Mouse (Mus musculus) heart, postnatal 0 days (tissue): ENCODE data around the gene Sgms1. TPM values are rescaled to one million over a fixed set of nuclear protein-coding genes. Genes with fewer than 3 reads are reported as not detected.

Experiments used
- ATAC-seq: fragments of 200-750 bp; cut with Nextera tagmentation; 2 replicates; pipeline ENCODE4 v1.8.0; 2017; ENCODE audit warnings: low read depth, moderate number of reproducible peaks, moderate library complexity; ENCODE audit not compliant: insufficient read depth
- DNase-seq: peaks from one replicate; pipeline ENCODE4 v3.0.0-alpha.2; 2016; ENCODE audit warnings: low spot score
- H3K27ac ChIP-seq: fragments of 300-500 bp; sonication (generic); 2 replicates; pipeline ENCODE4 v1.5.1; 2014; ENCODE audit warnings: low read depth, mild to moderate bottlenecking
- H3K27me3 ChIP-seq: fragments of 300-500 bp; sonication (generic); 2 replicates; pipeline ENCODE4 v1.6.1; 2014; ENCODE audit warnings: low read length, mixed read lengths; ENCODE audit not compliant: control insufficient read depth, insufficient read depth
- H3K36me3 ChIP-seq: fragments of 300-500 bp; sonication (generic); replicated peaks from 2 replicates; pipeline ENCODE4 v1.6.1; 2014; ENCODE audit warnings: low read length, mixed read lengths; ENCODE audit not compliant: control insufficient read depth, insufficient read depth
- H3K4me1 ChIP-seq: fragments of 300-500 bp; sonication (generic); 2 replicates; pipeline ENCODE4 v1.6.1; 2014; ENCODE audit warnings: antibody characterized with exemption; ENCODE audit not compliant: control insufficient read depth, insufficient read depth
- H3K4me2 ChIP-seq: fragments of 300-500 bp; sonication (generic); 2 replicates; pipeline ENCODE4 v1.6.1; 2014; ENCODE audit warnings: low read depth, mild to moderate bottlenecking, low read length, moderate library complexity
- H3K4me3 ChIP-seq: fragments of 300-500 bp; sonication (generic); 2 replicates; pipeline ENCODE4 v1.5.1; 2014; ENCODE audit warnings: low read depth, low read length
- H3K9ac ChIP-seq: fragments of 300-500 bp; sonication (generic); replicated peaks from 2 replicates; pipeline ENCODE4 v1.6.1; 2014; ENCODE audit warnings: low read depth, low read length, mixed read lengths
- H3K9me3 ChIP-seq: fragments of 300-500 bp; sonication (generic); replicated peaks from 2 replicates; pipeline ENCODE4 v1.6.1; 2016; ENCODE audit warnings: low read length; ENCODE audit not compliant: control insufficient read depth
- CTCF ChIP-seq: IDR thresholded peaks from 2 replicates; pipeline ENCODE4 v1.5.1; 2016; ENCODE audit warnings: antibody characterized with exemption, control low read depth, low read depth
- EP300 ChIP-seq: IDR thresholded peaks from 2 replicates; pipeline ENCODE4 v1.6.1; 2016; ENCODE audit warnings: antibody characterized with exemption, low read depth
- WGBS: fragments of 180-500 bp; shearing (Covaris S2); extraction: QIAGEN DNeasy Blood & Tissue Kit; methylation state at CpG from one replicate; pipeline ENCODE4 v1.1.7; 2014; 5-methylcytosine and 5-hydroxymethylcytosine counted together
- polyA plus RNA-seq: library from polyadenylated mRNA; unstranded; fragments of >200 nt; fragmentation: Nextera tagmentation; extraction: Ambion mirVana; gene quantifications from 2 replicates; pipeline ENCODE4 v1.2.1, GENCODE M21; 2015
- total RNA-seq: library from RNA; depleted of rRNA; stranded (reverse); fragments of >200 nt; gene quantifications from 2 replicates; pipeline ENCODE4 v1.2.3, GENCODE M21; 2014; ENCODE audit warnings: low replicate concordance

Sgms1 gene
- total and polyA plus RNA-seq, 2 experiments from 2014 or later, result 29.4 to 52.0 TPM

GRCm38 (mm10) chr19:32313304-32313703, 76.2 kb downstream of the Sgms1 start:
- TF ChIP-seq EP300 (no peak), CTCF (no peak)
- WGBS, result 91% methylated on average over 4 of the region's 4 CpGs
- DNase-seq (no peak), ATAC-seq (no peak)
- Histone ChIP-seq H3K9ac (no peak overlapping the region), H3K4me2 (no peak overlapping the region), H3K36me3 (no peaks in the 10 kb centered on the region), H3K9me3 (no peaks in the 10 kb centered on the region), H3K4me1 (0 out of 2 replicates have a peak, but pooled peaks cover 4% of the 10 kb centered on the region), H3K27me3 (no peaks in the 10 kb centered on the region), H3K4me3 (no peak overlapping the region), H3K27ac (no peak overlapping the region)

GRCm38 (mm10) chr19:32311762-32312161, 77.8 kb downstream of the Sgms1 start:
- ATAC-seq (no peak), DNase-seq (no peak)
- Histone ChIP-seq H3K4me1 (0 out of 2 replicates have a peak, but pooled peaks cover 4% of the 10 kb centered on the region), H3K4me2 (no peak overlapping the region), H3K4me3 (no peak overlapping the region), H3K36me3 (no peaks in the 10 kb centered on the region), H3K9ac (no peak overlapping the region), H3K27me3 (no peaks in the 10 kb centered on the region), H3K9me3 (no peaks in the 10 kb centered on the region), H3K27ac (no peak overlapping the region)
- WGBS, result 84% methylated on average over 5 of the region's 5 CpGs
- no peak for TF ChIP-seq CTCF
- TF ChIP-seq EP300, result no peak

- TF ChIP-seq EP300, result no peak
- TF ChIP-seq CTCF, result no peak
- no peak overlapping the region for H3K4me3 ChIP-seq
- no peaks in the 10 kb centered on the region for H3K36me3 ChIP-seq
- no peaks in the 10 kb centered on the region for H3K9me3 ChIP-seq
- DNase-seq (no peak), ATAC-seq (no peak)
- no peak overlapping the region for H3K27ac ChIP-seq
- H3K9ac ChIP-seq, result no peak overlapping the region
- WGBS, result 67% methylated on average over 3 of the region's 3 CpGs
- H3K4me2 ChIP-seq, result no peak overlapping the region
- 0 out of 2 replicates have a peak, but pooled peaks cover 4% of the 10 kb centered on the region for H3K4me1 ChIP-seq
- no peaks in the 10 kb centered on the region for H3K27me3 ChIP-seq
Observed at GRCm38 (mm10) chr19:32311063-32311462, 78.5 kb downstream of the Sgms1 start.

- TF ChIP-seq CTCF (no peak), EP300 (no peak)
- WGBS, result 95% methylated on average over 5 of the region's 5 CpGs
- no peak overlapping the region for H3K9ac ChIP-seq
Observed at GRCm38 (mm10) chr19:32310483-32310882, 79.0 kb downstream of the Sgms1 start.

GRCm38 (mm10) chr19:32309346-32309745, 80.2 kb downstream of the Sgms1 start:
- Histone ChIP-seq H3K27me3 (no peaks in the 10 kb centered on the region), H3K36me3 (no peaks in the 10 kb centered on the region), H3K4me3 (no peak overlapping the region), H3K9ac (no peak overlapping the region), H3K27ac (no peak overlapping the region), H3K4me2 (no peak overlapping the region), H3K9me3 (no peaks in the 10 kb centered on the region), H3K4me1 (peaks cover 6% of the 10 kb centered on the region)
- ATAC-seq (no peak), DNase-seq (no peak)
- 81% methylated on average over 3 of the region's 3 CpGs for WGBS
- TF ChIP-seq EP300 (no peak), CTCF (no peak)

More at GRCm38 (mm10) chr19:32310483-32310882, 79.0 kb downstream of the Sgms1 start:
- Histone ChIP-seq H3K36me3 (no peaks in the 10 kb centered on the region), H3K27me3 (no peaks in the 10 kb centered on the region), H3K4me1 (0 out of 2 replicates have a peak, but pooled peaks cover 4% of the 10 kb centered on the region), H3K9me3 (no peaks in the 10 kb centered on the region), H3K4me2 (no peak overlapping the region), H3K27ac (no peak overlapping the region), H3K4me3 (no peak overlapping the region)
- DNase-seq (no peak), ATAC-seq (no peak)

- no peak for DNase-seq
- Histone ChIP-seq H3K4me1 (peaks cover 13% of the 10 kb centered on the region), H3K9ac (no peak overlapping the region), H3K27ac (no peak overlapping the region), H3K36me3 (no peaks in the 10 kb centered on the region), H3K4me2 (no peak overlapping the region), H3K27me3 (no peaks in the 10 kb centered on the region), H3K9me3 (no peaks in the 10 kb centered on the region), H3K4me3 (no peak overlapping the region)
- ATAC-seq, result no peak
- no peak for TF ChIP-seq EP300
- no peak for TF ChIP-seq CTCF
- 98% methylated on average over 3 of the region's 3 CpGs for WGBS
Observed at GRCm38 (mm10) chr19:32308311-32308710, 81.2 kb downstream of the Sgms1 start.
